Mouse (Mus musculus) heart, embryonic 15.5 days (tissue): ENCODE data around the gene Pgm2. TPM values are rescaled to one million over a fixed set of nuclear protein-coding genes. Genes with fewer than 3 reads are reported as not detected.

Experiments
- ATAC-seq: fragments of 200-750 bp; cut with Nextera tagmentation; replicated peaks from 2 replicates; pipeline ENCODE4 v1.8.0; 2017; ENCODE audit warnings: low read depth, moderate TSS enrichment; ENCODE audit not compliant: insufficient number of reproducible peaks, insufficient read depth, low FRiP score
- H3K27ac ChIP-seq: fragments of 300-500 bp; sonication (generic); 2 replicates; pipeline ENCODE4 v1.5.1; 2015; ENCODE audit warnings: mild to moderate bottlenecking, inconsistent platforms
- H3K27me3 ChIP-seq: fragments of 300-500 bp; sonication (generic); 2 replicates; pipeline ENCODE4 v1.6.1; 2015; ENCODE audit warnings: inconsistent platforms
- H3K36me3 ChIP-seq: fragments of 300-500 bp; sonication (generic); 2 replicates; pipeline ENCODE4 v1.6.1; 2015; ENCODE audit warnings: mild to moderate bottlenecking, inconsistent platforms
- H3K4me1 ChIP-seq: fragments of 300-500 bp; sonication (generic); replicated peaks from 2 replicates; pipeline ENCODE4 v1.6.1; 2015; ENCODE audit warnings: inconsistent platforms
- H3K4me2 ChIP-seq: fragments of 300-500 bp; sonication (generic); 2 replicates; pipeline ENCODE4 v1.6.1; 2015; ENCODE audit warnings: inconsistent platforms, mild to moderate bottlenecking, moderate library complexity
- H3K4me3 ChIP-seq: fragments of 300-500 bp; sonication (generic); 2 replicates; pipeline ENCODE4 v1.5.1; 2015; ENCODE audit warnings: mild to moderate bottlenecking, inconsistent platforms
- H3K9ac ChIP-seq: fragments of 300-500 bp; sonication (generic); 2 replicates; pipeline ENCODE4 v1.6.1; 2015; ENCODE audit warnings: mild to moderate bottlenecking, inconsistent platforms
- H3K9me3 ChIP-seq: fragments of 300-500 bp; sonication (generic); replicated peaks from 2 replicates; pipeline ENCODE4 v1.6.1; 2016; ENCODE audit warnings: inconsistent platforms
- WGBS: fragments of 180-500 bp; shearing (Covaris S2); methylation state at CpG from one replicate; pipeline ENCODE4 v1.1.7; 2015; ENCODE audit warnings: mixed read lengths; 5-methylcytosine and 5-hydroxymethylcytosine counted together
- polyA plus RNA-seq: library from polyadenylated mRNA; unstranded; fragments of >200 nt; fragmentation: Nextera tagmentation; extraction: Ambion mirVana; gene quantifications from 2 replicates; pipeline ENCODE4 v1.2.1, GENCODE M21; 2015

Gene Pgm2
- polyA plus RNA-seq = 13.2 and 16.7 TPM in 2 replicates

- Histone ChIP-seq H3K27me3 (no peaks in the 10 kb centered on the region), H3K4me1 (peaks cover 3% of the 10 kb centered on the region; the same call in 1 of the 2 replicates), H3K4me3 (peak within 1 kb of the TSS; percentile 92), H3K27ac (peak within 1 kb of the TSS; percentile 77), H3K9ac (peak within 1 kb of the TSS; percentile 86), H3K9me3 (no peaks in the 10 kb centered on the region), H3K4me2 (peak within 1 kb of the TSS; percentile 79), H3K36me3 (peaks cover under 1% of the 10 kb centered on the region; the same call in 1 of the 2 replicates)
- WGBS = 0% methylated on average over 43 of the region's 43 CpGs
- ATAC-seq = peak; percentile 94
Observed at GRCm38 (mm10) chr5:64092748-64093292, at the start of gene Pgm2. Gene Pgm2, plus strand, starts transcription at chr5:64092950.

GRCm38 (mm10) chr5:64043694-64044453 lies 48.9 kb upstream of the Pgm2 start:
- Histone ChIP-seq H3K9me3 (no peaks in the 10 kb centered on the region), H3K36me3 (no peaks in the 10 kb centered on the region), H3K4me1 (peaks cover 9% of the 10 kb centered on the region), H3K27me3 (peaks cover 30% of the 10 kb centered on the region), H3K9ac (no peak overlapping the region), H3K4me3 (no peak overlapping the region), H3K4me2 (no peak overlapping the region), H3K27ac (no peak overlapping the region)
- WGBS = 67% methylated on average over 5 of the region's 5 CpGs
- ATAC-seq = no peak

- 86% methylated on average over 18 of the region's 18 CpGs for WGBS
Observed at GRCm38 (mm10) chr5:64044790-64045189, 48.0 kb upstream of the Pgm2 start.

GRCm38 (mm10) chr5:64045502-64045901 lies 47.2 kb upstream of the Pgm2 start:
- peaks cover 32% of the 10 kb centered on the region for H3K27me3 ChIP-seq
- H3K27ac ChIP-seq = no peak overlapping the region
- H3K36me3 ChIP-seq = no peaks in the 10 kb centered on the region
- no peak overlapping the region for H3K9ac ChIP-seq
- ATAC-seq = peak; percentile 87
- 10% methylated on average over 8 of the region's 8 CpGs for WGBS
- peak overlapping the region; percentile 54 for H3K4me2 ChIP-seq
- H3K4me1 ChIP-seq = peaks cover 9% of the 10 kb centered on the region
- H3K9me3 ChIP-seq = no peaks in the 10 kb centered on the region
- peak overlapping the region; percentile 19 for H3K4me3 ChIP-seq

More at GRCm38 (mm10) chr5:64044790-64045189, 48.0 kb upstream of the Pgm2 start:
- Histone ChIP-seq H3K36me3 (no peaks in the 10 kb centered on the region), H3K9ac (no peak overlapping the region), H3K9me3 (no peaks in the 10 kb centered on the region), H3K27me3 (peaks cover 32% of the 10 kb centered on the region), H3K27ac (no peak overlapping the region), H3K4me1 (peaks cover 9% of the 10 kb centered on the region), H3K4me2 (no peak overlapping the region), H3K4me3 (no peak overlapping the region)
- no peak for ATAC-seq

GRCm38 (mm10) chr5:64046995-64047394 lies 45.8 kb upstream of the Pgm2 start:
- H3K4me2 ChIP-seq = no peak overlapping the region
- H3K4me1 ChIP-seq = peaks cover 9% of the 10 kb centered on the region
- no peak overlapping the region for H3K27ac ChIP-seq
- no peak for ATAC-seq
- H3K9me3 ChIP-seq = no peaks in the 10 kb centered on the region
- H3K27me3 ChIP-seq = peaks cover 32% of the 10 kb centered on the region
- no peak overlapping the region for H3K4me3 ChIP-seq
- no peaks in the 10 kb centered on the region for H3K36me3 ChIP-seq
- 76% methylated on average over 11 of the region's 11 CpGs for WGBS
- no peak overlapping the region for H3K9ac ChIP-seq

GRCm38 (mm10) chr5:64047921-64048320 lies 44.8 kb upstream of the Pgm2 start:
- Histone ChIP-seq H3K4me3 (no peak overlapping the region), H3K9ac (no peak overlapping the region), H3K4me1 (peaks cover 9% of the 10 kb centered on the region), H3K27ac (no peak overlapping the region), H3K9me3 (no peaks in the 10 kb centered on the region), H3K36me3 (no peaks in the 10 kb centered on the region), H3K4me2 (no peak overlapping the region), H3K27me3 (peaks cover 32% of the 10 kb centered on the region)
- no peak for ATAC-seq
- 65% methylated on average over 6 of the region's 6 CpGs for WGBS

GRCm38 (mm10) chr5:64048605-64049004 lies 44.1 kb upstream of the Pgm2 start:
- Histone ChIP-seq H3K27ac (no peak overlapping the region), H3K4me1 (peaks cover 9% of the 10 kb centered on the region), H3K4me2 (no peak overlapping the region), H3K4me3 (no peak overlapping the region), H3K36me3 (no peaks in the 10 kb centered on the region), H3K9me3 (no peaks in the 10 kb centered on the region), H3K9ac (no peak overlapping the region), H3K27me3 (peaks cover 32% of the 10 kb centered on the region)
- WGBS = 69% methylated on average over 3 of the region's 3 CpGs
- ATAC-seq = no peak

GRCm38 (mm10) chr5:64049256-64049655 lies 43.5 kb upstream of the Pgm2 start:
- Histone ChIP-seq H3K9ac (no peak overlapping the region), H3K27me3 (peaks cover 32% of the 10 kb centered on the region), H3K4me1 (peaks cover 9% of the 10 kb centered on the region), H3K36me3 (no peaks in the 10 kb centered on the region), H3K9me3 (no peaks in the 10 kb centered on the region), H3K4me2 (no peak overlapping the region), H3K27ac (no peak overlapping the region), H3K4me3 (no peak overlapping the region)
- WGBS = 79% methylated on average over 5 of the region's 5 CpGs
- no peak for ATAC-seq

GRCm38 (mm10) chr5:64053010-64053409 lies 39.7 kb upstream of the Pgm2 start:
- Histone ChIP-seq H3K36me3 (no peaks in the 10 kb centered on the region), H3K9me3 (no peaks in the 10 kb centered on the region), H3K27ac (no peak overlapping the region), H3K9ac (no peak overlapping the region), H3K4me3 (no peak overlapping the region), H3K4me2 (no peak overlapping the region), H3K4me1 (no peaks in the 10 kb centered on the region), H3K27me3 (peaks cover 16% of the 10 kb centered on the region)
- ATAC-seq = no peak
- WGBS = 85% methylated on average over 5 of the region's 5 CpGs

- peaks cover 23% of the 10 kb centered on the region for H3K27me3 ChIP-seq
- ATAC-seq = no peak
- H3K9ac ChIP-seq = no peak overlapping the region
- H3K4me3 ChIP-seq = no peak overlapping the region
- H3K36me3 ChIP-seq = no peaks in the 10 kb centered on the region
- no peaks in the 10 kb centered on the region for H3K4me1 ChIP-seq
- no peak overlapping the region for H3K4me2 ChIP-seq
- no peaks in the 10 kb centered on the region for H3K9me3 ChIP-seq
- H3K27ac ChIP-seq = no peak overlapping the region
- 89% methylated on average over 6 of the region's 6 CpGs for WGBS
Observed at GRCm38 (mm10) chr5:64056210-64056609, 36.5 kb upstream of the Pgm2 start.

- Histone ChIP-seq H3K36me3 (no peaks in the 10 kb centered on the region), H3K4me1 (peaks cover 14% of the 10 kb centered on the region), H3K27me3 (peaks cover 54% of the 10 kb centered on the region), H3K4me3 (no peak overlapping the region), H3K27ac (no peak overlapping the region), H3K4me2 (no peak overlapping the region), H3K9ac (no peak overlapping the region), H3K9me3 (no peaks in the 10 kb centered on the region)
- ATAC-seq = no peak
- WGBS = 91% methylated on average over 8 of the region's 8 CpGs
Observed at GRCm38 (mm10) chr5:64060881-64061280, 31.9 kb upstream of the Pgm2 start.

GRCm38 (mm10) chr5:64061643-64062042 lies 31.1 kb upstream of the Pgm2 start:
- no peak overlapping the region for H3K4me3 ChIP-seq
- no peak for ATAC-seq
- H3K27me3 ChIP-seq = peaks cover 55% of the 10 kb centered on the region

More at GRCm38 (mm10) chr5:64061643-64062042, 31.1 kb upstream of the Pgm2 start:
- Histone ChIP-seq H3K9ac (no peak overlapping the region), H3K4me2 (no peak overlapping the region), H3K9me3 (no peaks in the 10 kb centered on the region), H3K4me1 (peaks cover 17% of the 10 kb centered on the region), H3K27ac (no peak overlapping the region), H3K36me3 (no peaks in the 10 kb centered on the region)
- WGBS = 82% methylated on average over 7 of the region's 7 CpGs
